9 mouse cellular contexts compared by ENCODE assay signal in the genomic region with DNA sequence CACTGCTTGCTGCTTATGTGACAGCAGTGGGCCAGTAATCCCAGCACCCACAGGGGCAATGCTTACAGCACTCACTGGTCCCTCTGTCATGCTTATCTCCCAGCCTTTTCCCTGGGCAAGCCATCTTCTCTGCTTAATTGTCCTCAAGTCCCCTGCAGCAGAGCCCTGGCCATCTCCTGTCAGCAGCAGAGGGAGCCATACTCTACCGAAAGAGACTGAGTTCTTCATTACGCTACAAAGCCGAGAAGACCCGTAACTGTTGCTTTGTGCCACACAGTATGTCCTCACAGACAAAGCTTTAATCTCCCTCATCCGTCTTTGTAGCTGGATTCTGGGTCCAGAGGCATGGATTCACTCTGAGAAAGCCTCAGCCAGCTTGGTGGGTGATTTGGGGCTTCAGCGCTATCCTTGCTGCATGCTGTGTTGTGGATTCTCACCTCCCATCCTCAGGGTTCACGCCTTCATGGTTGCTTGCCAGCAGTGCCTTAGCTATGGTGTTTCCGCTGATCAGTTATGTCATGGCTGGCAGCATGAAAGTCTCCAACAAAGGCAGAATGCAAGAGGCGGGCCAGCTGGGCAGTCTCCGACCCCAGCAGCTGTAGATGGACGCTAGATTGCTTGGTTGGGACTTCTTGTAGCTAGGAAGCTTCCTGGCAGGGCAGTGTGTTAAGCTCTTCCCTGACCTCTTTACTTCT. TPM values are rescaled to one million over a fixed set of nuclear protein-coding genes. Genes with fewer than 3 reads are reported as not detected.
DNase-seq lines count a peak whose midpoint lies in the region; ATAC-seq and TF ChIP-seq lines count a peak whose summit lies in the region.
"Had no signal": no experiment of that assay in that cellular context is flagged by ENCODE, and none has a peak within 500 bp of the region (broad histone marks: within the 10 kb centered on the region; RNA-seq: fewer than 3 reads in every experiment).

No protein-coding gene starts in this region.

- no peak overlapping the region for H3K4me2 ChIP-seq in lung, postnatal 0 days (replicated peaks; ENCODE audit: low read depth, low read length)
- no peak overlapping the region for H3K4me2 ChIP-seq in kidney, embryonic 16.5 days (replicated peaks; ENCODE audit: low read depth, low read length)
- H3K4me2 ChIP-seq: lung, embryonic 15.5 days had no signal

- no peaks in the 10 kb centered on the region for H3K4me1 ChIP-seq in lung, postnatal 0 days (ENCODE audit: insufficient read depth, low read depth, low read length)
- H3K4me1 ChIP-seq in limb, embryonic 10.5 days: peaks cover 7% of the 10 kb centered on the region; the same call in 1 of the 2 replicates
- peaks cover 3% of the 10 kb centered on the region; the same call in 1 of the 2 replicates for H3K4me1 ChIP-seq in kidney, embryonic 16.5 days (ENCODE audit: insufficient read depth, low read length)

- H3K4me3 ChIP-seq in lung, postnatal 0 days (ENCODE audit: low read depth, low read length): no peak overlapping the region
- H3K4me3 ChIP-seq in layer of hippocampus, adult 2 months: peak overlapping the region; percentile 41
- no peak overlapping the region for H3K4me3 ChIP-seq in limb, embryonic 10.5 days
- H3K4me3 ChIP-seq in kidney, embryonic 16.5 days (ENCODE audit: low read length): no peak overlapping the region
- H3K4me3 ChIP-seq: lung, embryonic 15.5 days had no signal

- no peaks in the 10 kb centered on the region for H3K9me3 ChIP-seq in lung, postnatal 0 days (ENCODE audit: low read length)
- H3K9me3 ChIP-seq in limb, embryonic 10.5 days (replicated peaks): no peaks in the 10 kb centered on the region
- H3K9me3 ChIP-seq in kidney, embryonic 16.5 days (ENCODE audit: low read length): no peaks in the 10 kb centered on the region
- H3K9me3 ChIP-seq: lung, embryonic 15.5 days had no signal

- no peak overlapping the region for H3K27ac ChIP-seq in lung, postnatal 0 days (ENCODE audit: low read length)
- H3K27ac ChIP-seq in layer of hippocampus, adult 2 months: peak overlapping the region; percentile 32; the same call in 1 of the 2 replicates
- H3K27ac ChIP-seq in limb, embryonic 10.5 days: no peak overlapping the region
- no peak overlapping the region for H3K27ac ChIP-seq in kidney, embryonic 16.5 days (ENCODE audit: low read length)
- H3K27ac ChIP-seq: lung, embryonic 15.5 days had no signal

- DNase-seq in cerebellum, postnatal 14 days: peak; percentile 48 to 63
- no peak for DNase-seq in cerebellum, adult 9-10 months
- peak; percentile 15 for DNase-seq in lung, postnatal 0 days (ENCODE audit: low spot score)
- DNase-seq in lung, postnatal 36 days: no peak
- DNase-seq in layer of hippocampus, adult 2 months (ENCODE audit: low spot score in 2 of 2): peak; percentile 68 to 69
- peak; percentile 71 for DNase-seq in right cerebral cortex, adult 2 months (ENCODE audit: low spot score in 2 of 2)
- DNase-seq in limb, embryonic 10.5 days (ENCODE audit: low spot score): no peak

- no peaks in the 10 kb centered on the region for H3K27me3 ChIP-seq in lung, postnatal 0 days (replicated peaks; ENCODE audit: insufficient read depth, low read length)
- H3K27me3 ChIP-seq in limb, embryonic 10.5 days (ENCODE audit: low read depth, poor library complexity, severe bottlenecking): no peaks in the 10 kb centered on the region
- no peaks in the 10 kb centered on the region for H3K27me3 ChIP-seq in kidney, embryonic 16.5 days (ENCODE audit: insufficient read depth, low read length)
- H3K27me3 ChIP-seq: lung, embryonic 15.5 days had no signal

- no peak overlapping the region for H3K9ac ChIP-seq in lung, postnatal 0 days (replicated peaks; ENCODE audit: low read depth)
- H3K9ac ChIP-seq in kidney, embryonic 16.5 days (replicated peaks; ENCODE audit: low read length): no peak overlapping the region
- H3K9ac ChIP-seq: lung, embryonic 15.5 days had no signal

- TF ChIP-seq EP300 in lung, postnatal 0 days (IDR thresholded peaks at IDR 0.05): no peak

- ATAC-seq in lung, postnatal 0 days: no peak
- no peak for ATAC-seq in kidney, embryonic 16.5 days (ENCODE audit: low FRiP score, low TSS enrichment)

- 64% methylated on average over 11 of the region's 11 CpGs for WGBS in lung, postnatal 0 days
- 84% methylated on average over 11 of the region's 11 CpGs for WGBS in limb, embryonic 10.5 days
- 84% methylated on average over 11 of the region's 11 CpGs for WGBS in kidney, embryonic 16.5 days

- peak; percentile 39 for TF ChIP-seq CTCF in lung, postnatal 0 days (IDR thresholded peaks at IDR 0.05)
- TF ChIP-seq CTCF in layer of hippocampus, adult 2 months (conservative IDR thresholded peaks at IDR 0.05): peak; percentile 88

- H3K36me3 ChIP-seq in lung, postnatal 0 days (ENCODE audit: insufficient read depth, low read length): no peaks in the 10 kb centered on the region
- no peaks in the 10 kb centered on the region; the same call in 1 of the 2 replicates for H3K36me3 ChIP-seq in limb, embryonic 10.5 days
- no peaks in the 10 kb centered on the region for H3K36me3 ChIP-seq in kidney, embryonic 16.5 days (ENCODE audit: insufficient read depth, low read length)

RNA-seq across cellular contexts. Expression of a gene that starts 3.5 kb away (rescaled TPM):
- polyA plus RNA-seq in lung, postnatal 0 days (2015; fragmentation: Nextera tagmentation; extraction: Ambion mirVana): 160 and 169 TPM in 2 replicates
- 10 to 100 TPM; 71.8 to 72.4 TPM for total RNA-seq in layer of hippocampus, adult 2 months (2021)
- polyA plus RNA-seq in limb, embryonic 10.5 days (2016; fragmentation: Nextera tagmentation; extraction: Ambion mirVana): 307 and 339 TPM in 2 replicates
- polyA plus RNA-seq in kidney, embryonic 16.5 days (2015; fragmentation: Nextera tagmentation; extraction: Ambion mirVana): 215 and 233 TPM in 2 replicates

Comparison
In these comparisons a context has a peak if more than half of its experiments do, and no peak if none do; other contexts are left out.
1. DNase-seq: peak in cerebellum, postnatal 14 days (2 of 2), lung, postnatal 0 days (single experiment), layer of hippocampus, adult 2 months (2 of 2) and right cerebral cortex, adult 2 months (2 of 2); none in cerebellum, adult 9-10 months (single experiment), lung, postnatal 36 days (single experiment) and limb, embryonic 10.5 days (single experiment).